Mouse (Mus musculus): ENCODE measurements around the gene Vmn2r22.
"Not testable (repeated sequence)": the region's sequence is repeated elsewhere in the genome, so short reads cannot be mapped to it uniquely, and the experiment has no call there.

DNA sequence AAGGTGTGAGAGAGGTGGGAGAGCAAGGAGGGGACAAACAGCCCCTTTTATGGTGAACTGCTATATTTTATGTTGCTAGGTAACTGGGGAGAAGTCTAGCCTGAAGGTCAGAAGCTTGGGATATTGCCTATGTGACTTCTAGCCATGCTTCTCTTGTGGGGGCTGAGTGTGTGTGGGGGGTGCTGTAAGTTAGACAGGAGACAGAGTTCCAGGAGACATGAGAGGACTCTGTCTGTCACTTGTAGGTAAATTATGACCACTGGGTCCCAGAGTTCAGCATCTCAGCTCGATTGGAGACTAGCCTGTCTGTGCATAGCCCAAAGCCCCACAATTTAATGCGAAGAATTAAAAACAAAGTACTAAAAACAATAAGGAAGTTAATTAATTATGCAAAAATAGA lies 75.8 kb downstream of the Vmn2r22 start:
- not testable (repeated sequence) for TF ChIP-seq CTCF (IDR thresholded peaks at IDR 0.05; ENCODE audit: low read depth, low read length); GATA1 (IDR thresholded peaks at IDR 0.05; ENCODE audit: borderline replicate concordance, low read length); TAL1 (conservative IDR thresholded peaks at IDR 0.05; ENCODE audit: low read depth, low read length); POLR2AphosphoS5 (IDR thresholded peaks at IDR 0.05; ENCODE audit: insufficient replicate concordance, low read depth, low read length)
